Mouse (Mus musculus): ENCODE results near the gene Galnt4.

- TF ChIP-seq CTCF (IDR thresholded peaks at IDR 0.05; ENCODE audit: low read depth) (no peak), EP300 (IDR thresholded peaks at IDR 0.05; ENCODE audit: low read depth) (no peak)
Observed at GRCm38 (mm10) chr10:99118697-99119096, 10.7 kb downstream of the Galnt4 start.
